Mouse (Mus musculus) ES-Bruce4 (cell line): ENCODE measurements at regions not wholly inside any gene's neighbourhood (a gene's known extent, or its start where the extent isn't known, plus 50 kb on each side); places are given as distances from the start of the nearest gene placed in this dataset.

Experiments
- H3K27ac ChIP-seq: 2 replicates; pipeline ENCODE4 v1.5.1; 2012; ENCODE audit warnings: low read length, inconsistent platforms; ENCODE audit not compliant: insufficient read depth
- H3K27me3 ChIP-seq: 2 replicates; pipeline ENCODE4 v1.6.1; 2012; ENCODE audit warnings: mild to moderate bottlenecking, low read length, inconsistent platforms; ENCODE audit not compliant: control insufficient read depth, poor library complexity, insufficient read depth, severe bottlenecking
- H3K36me3 ChIP-seq: 2 replicates; pipeline ENCODE4 v1.6.1; 2012; ENCODE audit warnings: inconsistent platforms, mild to moderate bottlenecking, low read length, moderate library complexity; ENCODE audit not compliant: control insufficient read depth, poor library complexity, insufficient read depth, severe bottlenecking
- H3K4me1 ChIP-seq: one replicate; pipeline ENCODE4 v1.8.1; 2011; ENCODE audit warnings: low read length; ENCODE audit not compliant: control insufficient read depth, insufficient read depth
- H3K4me3 ChIP-seq: 2 replicates; pipeline ENCODE4 v1.5.1; 2011; ENCODE audit warnings: low read depth, mild to moderate bottlenecking, low read length
- H3K9ac ChIP-seq: 2 replicates; pipeline ENCODE4 v1.6.1; 2012; ENCODE audit warnings: low read depth, mild to moderate bottlenecking, inconsistent platforms; ENCODE audit not compliant: poor library complexity, severe bottlenecking
- H3K9me3 ChIP-seq: replicated peaks from 2 replicates; pipeline ENCODE4 v1.6.1; 2012; ENCODE audit warnings: mild to moderate bottlenecking, low read length, inconsistent platforms; ENCODE audit not compliant: control insufficient read depth, poor library complexity, insufficient read depth, severe bottlenecking
- CTCF ChIP-seq: IDR thresholded peaks from one replicate; pipeline ENCODE4 v1.8.1; 2011; ENCODE audit warnings: low read depth, low read length
- EP300 ChIP-seq: IDR thresholded peaks from 2 replicates; pipeline ENCODE4 v1.6.1; 2011; ENCODE audit warnings: low read depth, low read length; ENCODE audit not compliant: insufficient read depth
- POLR2A ChIP-seq: IDR thresholded peaks from one replicate; pipeline ENCODE4 v1.8.1; 2011; ENCODE audit warnings: low read length; ENCODE audit not compliant: insufficient read depth

GRCm38 (mm10) chr12:106448551-106448950, 438.5 kb downstream of the Vrk1 start:
- Histone ChIP-seq H3K4me3 (no peak overlapping the region), H3K36me3 (no peaks in the 10 kb centered on the region), H3K9ac (no peak overlapping the region), H3K27ac (no peak overlapping the region), H3K27me3 (peaks cover 4% of the 10 kb centered on the region; the same call in 1 of the 2 replicates), H3K9me3 (no peaks in the 10 kb centered on the region), H3K4me1 (peaks cover 9% of the 10 kb centered on the region)
- no peak for TF ChIP-seq POLR2A
- no peak for TF ChIP-seq CTCF
- no peak for TF ChIP-seq EP300

- no peaks in the 10 kb centered on the region for H3K9me3 ChIP-seq
- peaks cover 2% of the 10 kb centered on the region for H3K4me1 ChIP-seq
- H3K27me3 ChIP-seq = peaks cover 1% of the 10 kb centered on the region; the same call in 1 of the 2 replicates
- H3K4me3 ChIP-seq = no peak overlapping the region
- no peak for TF ChIP-seq POLR2A
- no peak for TF ChIP-seq CTCF
- no peak for TF ChIP-seq EP300
- no peak overlapping the region for H3K9ac ChIP-seq
- H3K36me3 ChIP-seq = no peaks in the 10 kb centered on the region
- H3K27ac ChIP-seq = no peak overlapping the region
Measured at GRCm38 (mm10) chr12:106453491-106453890, 443.5 kb downstream of the Vrk1 start.

- H3K27ac ChIP-seq = no peak overlapping the region
- no peak overlapping the region for H3K4me3 ChIP-seq
- no peaks in the 10 kb centered on the region for H3K9me3 ChIP-seq
- H3K27me3 ChIP-seq = no peaks in the 10 kb centered on the region
- TF ChIP-seq EP300 (no peak), POLR2A (no peak), CTCF (no peak)
- H3K36me3 ChIP-seq = no peaks in the 10 kb centered on the region
- H3K4me1 ChIP-seq = no peaks in the 10 kb centered on the region
- no peak overlapping the region for H3K9ac ChIP-seq
Measured at GRCm38 (mm10) chr12:106458215-106458614, 448.2 kb downstream of the Vrk1 start.

- Histone ChIP-seq H3K9ac (no peak overlapping the region), H3K27ac (no peak overlapping the region), H3K4me3 (no peak overlapping the region), H3K36me3 (no peaks in the 10 kb centered on the region), H3K27me3 (no peaks in the 10 kb centered on the region), H3K9me3 (no peaks in the 10 kb centered on the region), H3K4me1 (no peaks in the 10 kb centered on the region)
- TF ChIP-seq CTCF (no peak), POLR2A (no peak), EP300 (no peak)
Measured at GRCm38 (mm10) chr12:106460650-106461049, 450.6 kb downstream of the Vrk1 start.

GRCm38 (mm10) chr12:106462281-106462680, 452.3 kb downstream of the Vrk1 start:
- Histone ChIP-seq H3K9me3 (no peaks in the 10 kb centered on the region), H3K36me3 (no peaks in the 10 kb centered on the region), H3K4me3 (no peak overlapping the region), H3K9ac (no peak overlapping the region), H3K4me1 (no peaks in the 10 kb centered on the region), H3K27me3 (no peaks in the 10 kb centered on the region), H3K27ac (no peak overlapping the region)
- TF ChIP-seq POLR2A (no peak), CTCF (no peak), EP300 (no peak)

GRCm38 (mm10) chr12:106464701-106465100, 454.7 kb downstream of the Vrk1 start:
- Histone ChIP-seq H3K9ac (no peak overlapping the region), H3K9me3 (no peaks in the 10 kb centered on the region), H3K27ac (no peak overlapping the region), H3K27me3 (no peaks in the 10 kb centered on the region), H3K4me3 (no peak overlapping the region), H3K36me3 (no peaks in the 10 kb centered on the region), H3K4me1 (no peaks in the 10 kb centered on the region)
- TF ChIP-seq EP300 (no peak), CTCF (no peak), POLR2A (no peak)
